Mouse (Mus musculus): ENCODE results near the gene Ccdc157.
"Not testable (repeated sequence)": the region's sequence is repeated elsewhere in the genome, so short reads cannot be mapped to it uniquely, and the experiment has no call there.

Ccdc157 gene

DNA sequence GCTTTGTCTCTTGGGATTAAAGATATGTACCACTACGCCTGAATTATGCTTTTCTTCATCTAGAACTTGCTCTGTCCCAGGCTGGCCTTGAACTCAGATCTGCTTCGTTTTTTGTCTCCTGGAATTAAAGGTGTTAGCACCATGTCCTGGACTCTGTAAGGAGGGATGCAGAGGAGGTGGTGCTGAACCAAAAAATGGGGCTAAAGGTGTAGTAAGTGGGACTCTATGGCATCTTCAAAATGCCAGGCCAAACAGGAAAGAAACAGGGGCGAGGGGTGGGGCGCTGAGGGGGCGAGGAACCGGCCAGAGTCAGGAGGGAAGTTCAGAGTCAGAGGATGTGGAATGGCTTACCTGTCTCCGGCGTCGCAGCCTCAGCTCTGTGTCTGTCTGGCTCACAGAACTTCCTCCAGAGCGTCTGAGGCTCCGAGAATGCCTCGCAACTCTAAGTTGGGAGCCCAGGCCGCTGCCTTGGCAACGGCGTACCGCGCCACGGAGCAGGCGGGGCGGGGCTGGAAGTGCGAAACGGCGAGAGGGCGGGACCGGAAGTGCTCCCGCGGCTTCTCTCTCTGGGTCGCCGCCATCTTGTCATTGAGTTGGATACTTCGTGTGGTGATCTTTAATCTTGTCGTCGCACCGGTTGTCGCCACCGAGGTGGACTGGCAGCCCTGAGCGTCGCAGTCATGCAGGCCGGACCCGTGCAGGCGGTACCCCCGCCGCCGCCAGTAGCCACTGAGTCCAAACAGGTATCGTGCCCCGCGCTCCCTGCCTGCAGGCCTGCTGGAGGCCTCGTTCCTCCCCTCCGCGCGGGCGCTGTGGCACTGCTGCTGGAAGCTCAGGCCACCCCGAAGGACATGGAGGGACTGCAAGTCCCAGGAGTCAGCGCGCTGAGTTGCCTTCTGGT lies at the start of gene Ccdc157, which contains the start of gene Sf3a1:
Gene Ccdc157 (minus strand): TSS at position 486 of the 901 bp plus-strand sequence.
Gene Sf3a1 (plus strand): TSS at position 543 of the 901 bp plus-strand sequence.
- DNase-seq: peak; percentile 94

DNA sequence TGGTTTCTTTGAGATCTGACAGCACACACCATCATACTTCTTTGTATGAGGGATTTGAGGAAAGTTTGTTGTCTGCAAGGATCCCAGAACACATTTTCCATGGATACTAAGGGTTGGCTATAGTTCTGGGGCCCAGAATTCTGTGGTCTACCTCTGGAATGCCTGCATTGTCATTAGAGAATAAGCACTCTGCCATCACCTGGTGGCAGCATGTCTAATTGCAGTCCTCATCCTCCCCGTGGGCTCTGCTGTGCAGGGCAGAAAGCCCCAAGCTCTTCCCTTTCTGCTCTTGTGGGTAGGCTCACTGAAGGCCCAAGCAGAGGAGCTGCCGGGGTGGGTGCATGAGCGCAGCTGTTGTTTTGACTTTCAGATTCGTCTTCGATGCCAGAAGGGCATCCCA lies 49.5 kb upstream of the Ccdc157 start:
- DNase-seq: peak; percentile 28

DNA sequence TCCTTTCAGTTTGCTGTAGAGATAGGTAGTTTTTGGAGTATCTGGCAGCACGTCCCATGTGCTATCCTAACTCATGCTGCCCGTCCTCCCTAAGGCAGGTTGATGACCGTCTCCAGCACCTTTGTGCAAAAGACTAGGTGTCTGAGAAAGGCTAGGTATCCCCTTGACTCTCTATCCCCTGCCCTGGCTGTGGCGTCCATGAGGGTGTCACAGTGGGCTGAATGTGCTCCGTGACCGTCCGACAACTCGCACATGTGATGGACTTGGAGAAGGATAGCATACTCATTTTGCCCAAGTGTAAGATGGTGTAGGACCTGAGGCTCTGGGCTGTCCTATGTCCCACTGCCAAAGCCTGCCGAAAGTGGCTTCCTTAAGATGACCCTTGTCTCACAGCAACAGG lies 47.6 kb upstream of the Ccdc157 start:
- no peak for DNase-seq

DNA sequence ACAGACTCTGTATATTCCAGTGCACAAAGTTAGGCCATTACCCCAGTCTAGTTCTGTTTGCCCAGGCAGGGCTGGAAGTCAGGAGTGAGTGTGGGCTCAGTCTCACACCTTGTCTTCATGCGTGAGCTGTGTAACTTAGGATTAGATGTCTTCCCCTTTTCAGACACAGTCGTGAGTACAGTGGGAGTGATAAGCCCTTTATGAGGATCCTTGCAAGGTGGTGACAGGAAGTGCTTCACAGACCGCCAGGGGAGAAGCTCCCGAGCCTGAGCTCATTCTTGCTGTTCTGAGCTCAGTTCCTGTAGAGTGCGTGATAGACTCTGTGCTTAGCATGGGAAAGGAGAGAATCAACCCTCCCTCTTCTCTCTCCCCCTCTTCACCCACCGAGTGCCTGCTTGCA lies 46.5 kb upstream of the Ccdc157 start:
- DNase-seq: no peak

DNA sequence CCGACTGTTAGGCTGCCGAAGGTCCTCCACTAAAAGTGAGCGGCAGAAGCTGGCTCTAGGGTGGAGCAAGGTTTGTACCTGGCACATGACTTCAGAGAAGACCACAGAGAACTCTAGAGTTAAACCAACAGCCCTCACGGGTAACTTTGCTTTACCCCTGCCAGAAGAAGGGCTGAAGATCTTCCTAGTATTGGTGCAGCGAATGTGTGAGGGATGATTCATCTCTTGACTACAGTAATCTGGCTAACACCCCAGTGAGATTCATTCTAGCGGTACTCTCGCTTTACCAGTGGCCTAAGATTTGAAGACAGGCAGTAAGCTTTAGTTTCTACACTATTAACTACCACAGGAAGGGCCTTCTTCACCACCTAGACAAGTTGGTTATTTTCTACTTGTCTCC lies 45.9 kb upstream of the Ccdc157 start:
- DNase-seq: no peak

DNA sequence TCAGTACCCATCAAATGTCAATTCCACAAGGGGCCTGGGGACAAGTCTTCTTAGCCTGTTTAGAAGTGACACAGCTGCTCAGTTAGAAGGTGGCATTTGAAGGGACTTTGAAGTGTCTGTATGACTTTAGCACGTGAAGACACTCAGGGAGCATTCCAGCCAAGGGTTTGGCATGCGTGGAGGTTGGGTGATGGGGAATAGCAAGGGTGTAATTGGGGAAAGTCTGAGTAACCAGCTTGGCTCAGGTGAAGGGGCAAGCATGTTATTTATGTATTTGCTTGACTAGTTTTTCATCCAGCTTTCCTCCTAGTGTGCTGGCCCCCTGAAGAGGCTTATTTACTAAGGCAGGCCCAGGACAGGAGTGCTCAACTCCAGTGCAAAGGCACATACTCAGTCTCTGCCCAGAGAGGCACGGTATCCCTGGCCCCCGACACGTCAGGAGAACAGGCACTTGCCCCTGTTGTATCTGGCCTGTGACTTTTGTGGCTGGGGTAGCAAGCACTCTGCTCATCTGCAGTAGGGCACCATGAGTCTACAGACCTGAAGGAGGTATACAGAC lies 45.1 kb upstream of the Ccdc157 start:
- no peak for DNase-seq

DNA sequence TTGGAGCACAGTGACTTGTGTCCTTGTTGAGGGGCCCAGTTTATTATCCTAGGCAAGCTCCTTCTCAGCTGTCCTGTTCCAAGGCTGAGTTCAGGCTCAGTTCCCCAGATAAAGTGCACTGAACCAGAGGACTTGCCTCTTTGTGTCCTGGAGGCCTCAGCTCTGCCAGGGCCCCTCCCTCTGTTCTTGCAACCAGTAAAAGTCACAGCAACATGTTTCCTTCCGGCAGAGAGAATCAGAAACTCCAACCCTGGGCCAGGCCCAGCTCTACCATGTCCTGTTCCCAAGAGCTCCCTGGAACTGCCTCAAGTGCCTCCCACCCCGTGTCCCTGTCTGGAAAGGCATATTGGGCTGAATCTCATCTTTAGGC lies 43.6 kb upstream of the Ccdc157 start:
- peak; percentile 91 for DNase-seq

DNA sequence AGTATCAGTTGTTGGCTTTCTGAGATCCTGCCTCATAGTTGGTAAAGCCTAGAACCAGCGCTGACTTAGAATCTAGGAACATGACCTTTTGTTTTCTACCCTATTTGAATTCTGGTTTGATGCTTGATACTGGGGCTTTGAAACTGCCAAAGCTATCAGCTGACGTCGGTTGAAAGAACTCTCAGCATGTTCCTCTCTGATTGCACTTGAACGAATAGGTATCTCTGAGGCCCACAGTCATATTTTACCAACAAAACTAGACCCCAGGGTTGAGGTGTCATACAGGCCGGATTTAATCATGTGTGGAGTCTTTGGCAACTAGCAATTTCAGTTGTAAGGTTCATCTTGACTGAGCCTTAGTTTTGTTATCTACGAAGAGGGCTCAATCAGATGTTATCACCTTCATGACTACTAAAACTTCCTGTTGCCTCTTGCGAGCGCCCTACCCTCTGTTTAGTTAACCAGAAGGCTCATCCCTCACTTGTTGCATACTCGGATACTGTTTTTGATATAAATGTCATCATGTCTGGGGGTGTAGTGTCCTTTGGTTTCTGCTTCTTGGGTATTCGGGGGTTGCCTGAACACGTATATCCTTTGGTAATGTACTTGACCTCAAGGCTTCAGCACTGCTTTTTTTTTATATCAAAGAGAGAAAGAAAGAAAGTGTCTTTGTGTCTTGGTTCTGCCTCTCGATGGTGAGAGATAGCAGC lies 43.1 kb upstream of the Ccdc157 start:
- DNase-seq: no peak

DNA sequence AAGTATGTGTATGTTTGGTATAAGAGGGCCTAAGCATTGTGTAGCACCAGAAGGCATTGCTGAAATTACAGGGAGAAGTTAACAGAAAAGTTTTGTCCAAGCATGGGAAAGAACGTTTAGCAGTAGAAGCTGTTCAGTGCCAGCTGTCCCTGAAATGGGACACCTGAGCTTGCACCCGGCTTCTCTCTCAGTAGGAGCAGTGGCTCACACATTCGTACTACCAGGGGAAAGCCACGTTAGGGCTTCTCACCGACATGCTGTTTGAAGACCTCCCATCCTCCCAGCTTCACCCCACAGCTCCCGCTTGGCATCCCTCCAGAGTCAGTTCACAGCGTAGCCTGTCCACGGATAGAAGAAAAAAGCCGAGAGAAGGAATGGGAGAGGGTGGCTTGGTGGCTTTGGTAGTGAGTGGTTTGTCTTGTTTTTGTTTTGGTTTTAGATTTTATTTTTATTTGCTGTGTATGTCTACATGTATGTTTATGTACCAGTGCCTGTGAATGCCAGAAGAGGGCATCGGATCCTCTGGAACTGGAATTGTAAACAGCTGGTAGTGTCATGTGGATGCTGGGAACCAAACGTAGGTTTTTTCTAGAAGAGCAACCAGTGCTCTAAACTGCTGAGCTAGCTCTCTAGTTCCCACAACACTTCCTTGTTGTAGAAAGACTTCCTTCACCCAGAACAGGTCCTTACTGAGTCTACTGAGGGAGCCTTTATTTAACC lies 42.0 kb upstream of the Ccdc157 start:
- DNase-seq: no peak

DNA sequence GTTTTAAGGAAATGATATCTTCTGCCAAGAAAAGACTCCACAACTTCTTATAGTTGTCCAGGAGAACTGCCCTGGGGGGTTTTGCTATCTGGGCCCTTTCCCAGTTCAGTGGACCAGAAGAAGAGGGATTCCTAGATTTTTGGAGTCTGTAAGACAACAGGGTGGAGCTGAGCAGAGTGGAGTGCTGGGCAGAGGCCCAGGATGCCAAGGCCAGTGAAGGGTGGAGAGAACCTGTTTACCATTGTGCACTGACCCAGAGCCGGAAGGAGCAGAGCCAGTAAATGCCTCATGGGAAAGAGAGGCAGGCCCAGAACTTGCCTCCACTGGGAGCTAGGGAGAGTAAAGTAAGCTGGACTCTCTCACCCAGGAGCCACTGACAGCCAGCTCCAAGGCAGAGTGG lies 37.6 kb upstream of the Ccdc157 start:
- DNase-seq: peak; percentile 96

DNA sequence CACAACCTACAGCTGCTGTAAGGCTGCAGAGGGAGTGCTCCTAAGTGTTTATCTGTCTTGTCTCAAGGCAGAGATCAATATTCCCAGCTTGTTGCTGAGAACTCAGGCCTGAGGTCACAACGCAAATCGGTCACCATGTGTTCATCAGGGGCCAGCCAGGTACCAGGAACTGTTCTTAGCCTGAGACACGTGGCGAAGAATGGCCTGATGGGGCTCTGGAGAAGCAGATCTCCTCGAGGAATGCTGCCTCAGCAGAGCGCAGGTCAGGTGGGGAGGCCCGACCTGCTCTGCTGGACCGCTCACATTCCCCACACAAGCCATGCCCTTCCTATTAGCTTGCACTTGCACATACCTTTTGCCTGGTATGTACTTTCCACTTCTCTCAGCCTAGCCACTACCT lies 36.5 kb upstream of the Ccdc157 start:
- DNase-seq: peak; percentile 81

DNA sequence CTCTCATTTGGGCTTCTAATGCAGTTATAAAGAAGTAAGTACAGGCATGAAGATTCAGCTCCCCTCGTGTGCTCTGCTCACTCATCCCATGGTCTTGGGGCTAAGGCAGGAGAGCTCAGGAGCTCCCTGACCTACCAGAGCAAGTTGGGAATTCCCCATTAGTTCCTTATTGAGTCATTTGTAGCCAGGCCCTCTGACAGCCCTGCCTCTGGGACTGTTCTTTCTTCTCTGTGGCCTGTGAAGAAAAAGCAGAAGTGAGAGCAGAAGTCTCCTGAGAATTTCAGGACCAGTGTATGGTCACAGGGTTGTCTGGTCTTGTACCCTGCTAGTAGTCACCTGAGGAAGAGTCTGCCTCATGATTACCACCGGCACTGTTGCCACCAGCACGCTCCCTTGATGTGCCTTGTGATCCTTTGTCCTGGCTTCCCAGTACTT lies 35.5 kb upstream of the Ccdc157 start:
- no peak for DNase-seq

DNA sequence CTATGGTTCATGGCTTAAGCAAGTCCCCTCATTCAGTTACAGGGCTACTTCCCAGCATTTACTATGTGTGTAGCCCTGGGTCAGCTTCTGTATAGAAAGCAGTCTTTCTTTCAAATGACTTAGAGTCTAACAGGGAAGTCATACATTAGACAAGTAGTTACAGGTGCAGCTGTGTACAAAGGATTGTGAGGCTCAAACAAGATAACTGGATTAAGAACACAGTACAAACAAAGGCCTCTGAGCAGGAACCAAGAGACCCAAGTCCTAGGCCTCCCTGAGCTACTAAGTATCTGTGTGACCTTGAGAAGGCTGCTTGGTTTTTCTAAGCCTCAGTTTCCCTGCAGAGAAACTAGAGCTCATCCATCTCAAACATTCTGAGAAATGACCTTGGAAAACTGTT lies 33.3 kb upstream of the Ccdc157 start:
- no peak for DNase-seq

DNA sequence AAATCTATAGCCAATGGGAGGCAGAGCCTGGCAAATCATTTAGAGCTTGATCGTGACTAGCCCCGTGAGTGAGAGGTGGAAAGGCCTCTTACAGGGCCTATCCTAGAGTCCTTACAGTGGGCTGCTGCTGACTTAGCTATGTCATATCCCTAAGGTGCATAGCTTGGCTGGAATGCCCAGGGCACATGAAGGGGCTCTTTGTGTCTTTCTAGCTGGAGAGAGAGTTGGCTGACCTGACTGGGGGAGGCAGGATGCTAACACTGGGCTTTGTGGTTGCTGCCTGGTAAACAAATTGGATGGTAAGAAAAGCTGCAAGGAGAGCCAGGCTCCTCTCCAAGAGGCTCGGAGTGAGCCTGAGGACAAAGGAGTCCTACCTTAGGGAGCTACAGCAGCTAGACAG lies 32.7 kb upstream of the Ccdc157 start:
- DNase-seq: no peak

DNA sequence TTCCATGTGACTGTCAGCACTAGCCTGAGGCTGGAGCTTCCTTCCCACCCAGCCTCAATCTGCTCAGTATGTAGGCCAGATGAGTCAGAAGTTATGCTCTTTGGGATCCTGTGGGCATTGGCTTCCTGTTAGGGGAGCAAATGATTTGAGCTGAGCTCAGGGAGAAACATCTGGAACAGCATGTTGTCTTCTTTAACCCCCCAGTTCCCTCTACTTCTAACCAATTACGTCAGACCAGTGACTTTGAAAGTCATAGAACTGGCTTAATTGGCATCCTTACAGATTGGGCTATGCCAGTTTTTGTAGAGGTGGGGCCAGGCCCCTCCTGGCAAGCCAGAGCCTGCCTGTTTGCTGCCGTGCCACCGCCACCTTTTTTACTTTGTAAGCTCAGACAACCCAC lies 30.6 kb upstream of the Ccdc157 start:
- no peak for DNase-seq

DNA sequence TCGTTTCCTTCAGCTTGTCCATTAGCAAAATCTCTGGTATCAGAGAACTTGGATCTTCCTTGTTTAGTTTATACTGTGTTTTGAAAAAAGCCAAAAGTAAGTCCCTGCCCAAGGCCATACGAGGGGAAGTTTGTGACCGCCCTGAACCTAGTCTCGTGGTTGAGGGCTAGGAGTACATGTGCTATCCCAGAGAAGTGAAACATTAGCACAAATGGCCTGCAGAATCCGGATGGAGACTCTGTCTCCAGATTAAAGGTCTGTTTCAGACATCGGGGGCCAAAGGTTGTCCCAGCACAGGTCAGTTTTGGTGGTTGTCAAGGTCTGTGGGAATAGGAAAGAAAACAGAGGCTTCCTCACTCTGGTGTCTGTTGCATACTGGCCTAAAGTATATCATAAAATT lies 29.1 kb upstream of the Ccdc157 start:
- peak; percentile 93 for DNase-seq

DNA sequence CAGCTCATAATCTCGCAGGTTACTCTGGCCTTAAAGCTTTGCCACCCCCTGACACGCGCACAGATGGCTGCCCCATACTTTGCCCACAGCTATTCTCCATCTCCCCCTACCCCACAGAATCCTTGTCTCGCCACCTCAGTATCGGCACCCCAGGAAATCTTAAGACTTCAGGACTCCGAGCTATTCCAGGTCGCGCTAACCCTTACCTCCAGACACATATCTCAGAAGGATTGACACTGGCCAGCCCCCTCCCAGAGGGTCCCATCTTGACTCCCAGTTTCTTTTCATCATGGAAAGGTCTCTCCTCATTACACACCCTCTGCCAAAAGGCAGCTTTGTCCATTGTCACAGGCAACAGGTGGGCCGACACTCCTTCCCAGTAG lies 27.2 kb upstream of the Ccdc157 start:
- DNase-seq: no peak

DNA sequence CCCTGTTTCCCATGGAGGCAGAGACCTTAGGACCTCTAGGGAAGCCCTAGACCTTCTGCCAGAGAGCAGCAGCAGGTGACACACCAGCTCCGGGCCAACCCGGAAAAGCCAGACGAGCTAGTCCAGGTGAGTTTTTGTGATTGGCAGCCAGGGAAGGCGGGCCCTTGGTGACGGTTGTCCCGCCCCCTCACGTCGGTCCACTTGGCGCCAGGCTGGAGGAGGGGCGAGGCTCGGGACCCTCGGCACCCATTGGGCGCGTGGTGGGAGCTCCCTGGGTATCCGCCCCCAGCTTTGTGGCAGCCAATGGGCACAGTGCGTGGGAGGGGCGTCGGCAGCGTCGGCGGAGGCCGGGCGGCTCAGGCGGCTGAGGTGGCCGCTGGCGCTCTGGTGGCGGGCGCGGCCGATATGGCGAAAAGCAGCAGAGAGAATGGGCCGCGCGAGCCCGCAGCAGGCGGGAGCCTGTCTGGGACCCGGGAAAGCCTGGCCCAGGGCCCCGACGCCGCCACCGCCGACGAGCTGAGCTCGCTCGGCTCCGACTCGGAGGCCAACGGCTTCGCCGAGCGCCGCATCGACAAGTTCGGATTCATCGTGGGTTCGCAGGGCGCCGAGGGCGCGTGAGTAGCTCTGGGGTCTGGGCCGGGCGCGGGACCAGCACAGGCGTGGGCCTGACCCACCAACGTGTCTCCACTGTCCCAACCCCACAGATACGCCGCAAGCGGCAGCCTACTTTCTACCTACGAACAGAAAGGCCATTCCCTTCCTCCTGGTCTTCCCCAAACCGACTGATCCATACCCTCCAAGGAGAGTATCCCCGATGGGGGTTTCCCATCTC lies 26.6 kb upstream of the Ccdc157 start, which contains the start of gene Tbc1d10a:
Gene Tbc1d10a (plus strand): TSS at position 304 of the 832 bp plus-strand sequence.
- DNase-seq: peak; percentile 99

DNA sequence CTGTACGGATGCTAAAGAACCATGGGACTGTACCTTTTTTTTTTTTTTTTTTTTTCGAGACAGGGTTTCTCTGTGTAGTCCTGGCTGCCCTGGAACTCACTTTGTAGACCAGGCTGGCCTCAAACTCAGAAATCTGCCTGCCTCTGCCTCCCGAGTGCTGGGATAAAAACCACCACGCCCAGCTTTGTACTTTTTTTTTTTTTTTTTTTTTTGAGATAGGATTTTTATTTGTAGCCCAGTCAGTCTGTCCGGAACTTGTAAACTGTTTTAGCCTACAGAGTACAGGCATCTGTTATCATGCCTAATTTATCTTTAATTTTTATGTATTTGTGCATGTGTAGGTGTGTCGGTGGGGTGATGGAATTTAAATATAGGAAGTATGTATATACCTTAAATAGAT lies 25.4 kb upstream of the Ccdc157 start:
- DNase-seq: not testable (repeated sequence)

DNA sequence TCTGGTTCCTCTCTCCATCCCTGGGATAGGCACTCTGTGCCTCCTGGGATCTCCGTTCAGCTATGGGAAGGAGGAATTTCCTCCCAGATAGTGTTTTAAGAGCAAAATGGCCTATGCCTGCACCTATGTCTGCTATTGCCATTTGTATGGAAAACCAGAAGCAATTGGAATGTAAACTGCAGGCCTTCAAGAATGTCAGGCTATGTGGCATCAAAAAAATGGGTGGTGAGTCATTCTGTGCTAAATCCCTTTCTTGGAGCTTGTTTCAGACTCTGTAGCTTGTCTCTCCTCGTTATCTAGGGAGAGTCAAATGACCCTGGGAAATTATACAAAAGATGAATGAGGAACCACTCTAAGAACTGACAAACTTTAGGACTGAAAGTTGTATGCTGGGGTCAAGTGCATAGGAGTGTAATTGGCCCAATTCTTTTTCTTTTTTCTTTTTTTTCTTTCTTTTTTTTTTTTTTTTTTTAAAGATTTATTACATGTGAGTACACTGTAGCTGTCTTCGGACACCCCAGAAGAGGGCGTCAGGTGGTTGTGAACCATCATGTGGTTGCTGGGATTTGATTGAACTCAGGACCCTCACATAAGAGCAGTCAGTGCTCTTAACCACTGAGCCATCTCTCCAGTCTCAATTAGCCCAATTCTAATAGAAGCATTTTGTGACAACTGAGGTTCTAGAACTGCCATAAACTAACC lies 24.3 kb upstream of the Ccdc157 start:
- no peak for DNase-seq

DNA sequence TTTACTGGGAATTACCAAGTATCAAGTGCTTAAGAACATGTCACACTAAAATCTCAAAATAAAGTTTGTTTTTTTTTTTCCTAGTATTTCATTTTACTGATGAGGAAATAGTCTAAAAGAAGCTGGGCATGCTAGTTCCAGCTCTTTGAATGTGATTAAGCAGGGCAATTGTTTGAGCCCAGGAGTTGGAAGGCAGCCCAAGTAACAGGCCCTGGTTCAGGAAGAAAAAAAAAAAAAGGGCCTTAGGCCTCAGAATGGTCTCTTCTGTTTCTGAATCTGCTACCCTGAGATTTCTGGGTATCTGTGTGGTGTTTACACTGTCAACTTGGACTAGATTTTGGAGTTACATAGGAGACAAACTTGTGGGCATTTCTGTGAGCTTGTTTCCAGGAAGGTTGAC lies 23.4 kb upstream of the Ccdc157 start:
- DNase-seq: peak; percentile 32

DNA sequence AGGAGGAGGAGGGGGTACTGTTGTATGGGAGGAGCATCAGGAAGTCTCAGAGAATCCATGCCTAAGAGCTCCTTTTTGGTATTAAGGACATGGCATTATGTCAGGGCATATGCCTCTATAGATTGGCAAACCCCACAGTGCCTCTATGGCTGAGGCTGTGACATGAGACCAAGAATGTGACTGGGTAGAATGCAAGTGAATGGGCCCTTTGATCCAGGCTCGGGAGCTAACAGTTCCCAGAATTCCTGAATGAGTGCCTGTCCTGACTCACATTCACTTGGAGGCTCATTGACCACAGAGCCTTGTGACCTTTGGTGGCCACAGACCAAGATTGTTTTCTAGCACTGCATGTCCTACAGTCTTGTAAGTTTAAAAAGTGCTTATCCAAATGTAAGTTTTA lies 22.0 kb upstream of the Ccdc157 start:
- peak; percentile 25 for DNase-seq
